Mouse (Mus musculus): ENCODE results near the gene Bcl7c. TPM values are rescaled to one million over a fixed set of nuclear protein-coding genes. Genes with fewer than 3 reads are reported as not detected.
A peak's percentile ranks its signal among the peaks of the same experiment; 100 is the strongest.

Bcl7c gene
- polyA plus RNA-seq (2012; rRNA removed), result 22.0 and 26.8 TPM in 2 replicates

GRCm38 (mm10) chr7:127708207-127709078 is at the start of gene Bcl7c:
Bcl7c (minus strand) TSS chr7:127708933.
- DNase-seq, result peak; percentile 86
- H3K4me1 ChIP-seq (ENCODE audit: control insufficient read depth, insufficient read depth, low read length), result peaks cover 3% of the 10 kb centered on the region
- H3K4me3 ChIP-seq (replicated peaks; ENCODE audit: extremely low read depth, low read depth, low read length), result peak within 1 kb of the TSS; percentile 64
- 0 out of 2 replicates have a peak, but pooled peaks have one; percentile 11 for TF ChIP-seq CTCF (IDR thresholded peaks at IDR 0.05; ENCODE audit: insufficient read depth, low read length)
- TF ChIP-seq POLR2A (IDR thresholded peaks at IDR 0.05; ENCODE audit: borderline replicate concordance, extremely low read depth, low read depth, low read length), result peak; percentile 41; the same call in 1 of the 2 replicates
- WGBS, result under 1% methylated on average over 89 of the region's 90 CpGs

GRCm38 (mm10) chr7:127753741-127754140 is 45.0 kb upstream of the Bcl7c start:
- Histone ChIP-seq H3K4me3 (replicated peaks; ENCODE audit: extremely low read depth, low read depth, low read length) (no peak overlapping the region), H3K4me1 (ENCODE audit: control insufficient read depth, insufficient read depth, low read length) (no peaks in the 10 kb centered on the region)
- DNase-seq, result no peak
- 86% methylated on average over 7 of the region's 7 CpGs for WGBS
- no peak for TF ChIP-seq CTCF (IDR thresholded peaks at IDR 0.05; ENCODE audit: insufficient read depth, low read length)
- no peak for TF ChIP-seq POLR2A (IDR thresholded peaks at IDR 0.05; ENCODE audit: borderline replicate concordance, extremely low read depth, low read depth, low read length)

- TF ChIP-seq CTCF (IDR thresholded peaks at IDR 0.05; ENCODE audit: insufficient read depth, low read length) (no peak), POLR2A (IDR thresholded peaks at IDR 0.05; ENCODE audit: borderline replicate concordance, extremely low read depth, low read depth, low read length) (no peak)
- WGBS, result 58% methylated on average over 5 of the region's 5 CpGs
- DNase-seq, result no peak
These were observed 44.4 kb upstream of the Bcl7c start for GRCm38 (mm10) chr7:127753158-127753557.

GRCm38 (mm10) chr7:127752069-127752468 is 43.3 kb upstream of the Bcl7c start:
- Histone ChIP-seq H3K4me1 (ENCODE audit: control insufficient read depth, insufficient read depth, low read length) (peaks cover under 1% of the 10 kb centered on the region; the same call in 1 of the 2 replicates), H3K4me3 (replicated peaks; ENCODE audit: extremely low read depth, low read depth, low read length) (no peak overlapping the region)
- WGBS, result 91% methylated on average over 25 of the region's 27 CpGs
- no peak for DNase-seq
- TF ChIP-seq POLR2A (IDR thresholded peaks at IDR 0.05; ENCODE audit: borderline replicate concordance, extremely low read depth, low read depth, low read length) (no peak), CTCF (IDR thresholded peaks at IDR 0.05; ENCODE audit: insufficient read depth, low read length) (no peak)

More at GRCm38 (mm10) chr7:127753158-127753557, 44.4 kb upstream of the Bcl7c start:
- Histone ChIP-seq H3K4me3 (replicated peaks; ENCODE audit: extremely low read depth, low read depth, low read length) (no peak overlapping the region), H3K4me1 (ENCODE audit: control insufficient read depth, insufficient read depth, low read length) (no peaks in the 10 kb centered on the region)

- H3K4me3 ChIP-seq (replicated peaks; ENCODE audit: extremely low read depth, low read depth, low read length), result no peak overlapping the region
- H3K4me1 ChIP-seq (ENCODE audit: control insufficient read depth, insufficient read depth, low read length), result peaks cover 2% of the 10 kb centered on the region; the same call in 1 of the 2 replicates
- no peak for TF ChIP-seq CTCF (IDR thresholded peaks at IDR 0.05; ENCODE audit: insufficient read depth, low read length)
- no peak for DNase-seq
- WGBS, result 93% methylated on average over 5 of the region's 5 CpGs
These were observed 42.9 kb upstream of the Bcl7c start for GRCm38 (mm10) chr7:127751619-127752018.

GRCm38 (mm10) chr7:127750131-127751127 is 41.7 kb upstream of the Bcl7c start:
- no peak for DNase-seq
- Histone ChIP-seq H3K4me1 (ENCODE audit: control insufficient read depth, insufficient read depth, low read length) (peaks cover 2% of the 10 kb centered on the region; the same call in 1 of the 2 replicates), H3K4me3 (replicated peaks; ENCODE audit: extremely low read depth, low read depth, low read length) (no peak overlapping the region)
- WGBS, result 79% methylated on average over 19 of the region's 19 CpGs
- TF ChIP-seq POLR2A (IDR thresholded peaks at IDR 0.05; ENCODE audit: borderline replicate concordance, extremely low read depth, low read depth, low read length) (no peak), CTCF (IDR thresholded peaks at IDR 0.05; ENCODE audit: insufficient read depth, low read length) (no peak)

GRCm38 (mm10) chr7:127748235-127748560 is 39.5 kb upstream of the Bcl7c start:
- TF ChIP-seq CTCF (IDR thresholded peaks at IDR 0.05; ENCODE audit: insufficient read depth, low read length) (no peak), POLR2A (IDR thresholded peaks at IDR 0.05; ENCODE audit: borderline replicate concordance, extremely low read depth, low read depth, low read length) (no peak)
- H3K4me3 ChIP-seq (replicated peaks; ENCODE audit: extremely low read depth, low read depth, low read length), result no peak overlapping the region
- DNase-seq, result no peak
- 94% methylated on average over 28 of the region's 28 CpGs for WGBS
- H3K4me1 ChIP-seq (ENCODE audit: control insufficient read depth, insufficient read depth, low read length), result peaks cover 10% of the 10 kb centered on the region; the same call in 1 of the 2 replicates

- peaks cover 10% of the 10 kb centered on the region; the same call in 1 of the 2 replicates for H3K4me1 ChIP-seq (ENCODE audit: control insufficient read depth, insufficient read depth, low read length)
- H3K4me3 ChIP-seq (replicated peaks; ENCODE audit: extremely low read depth, low read depth, low read length), result no peak overlapping the region
- WGBS, result 61% methylated on average over 6 of the region's 6 CpGs
- no peak for TF ChIP-seq POLR2A (IDR thresholded peaks at IDR 0.05; ENCODE audit: borderline replicate concordance, extremely low read depth, low read depth, low read length)
- no peak for TF ChIP-seq CTCF (IDR thresholded peaks at IDR 0.05; ENCODE audit: insufficient read depth, low read length)
- no peak for DNase-seq
These were observed 39.0 kb upstream of the Bcl7c start for GRCm38 (mm10) chr7:127747559-127748234.

Data from lung, adult 2 months (tissue).